Mouse (Mus musculus) forebrain, embryonic 12.5 days (tissue): Measurements from ENCODE around the gene Igf2r. TPM values are rescaled to one million over a fixed set of nuclear protein-coding genes. Genes with fewer than 3 reads are reported as not detected.

Experiments
- polyA plus RNA-seq: library from polyadenylated mRNA; unstranded; fragments of >200 nt; fragmentation: Nextera tagmentation; extraction: Ambion mirVana; gene quantifications from 2 replicates; pipeline ENCODE4 v1.2.1, GENCODE M21; 2016

The Igf2r gene
- polyA plus RNA-seq, 1 experiment from 2014 or later = 22.7 TPM

Other genes starting within 250 kb of the Igf2r start
- not detected in 2 replicates for gene Slc22a2, start 185.5 kb downstream of the Igf2r start, polyA plus RNA-seq
- 0.10 TPM in 1 of 2 replicates, not detected in the other for gene Slc22a1, start 93.8 kb downstream of the Igf2r start, polyA plus RNA-seq
- 0.38 TPM in 1 of 2 replicates, not detected in the other for gene Mas1, start 98.5 kb upstream of the Igf2r start, polyA plus RNA-seq
- not detected in 2 replicates for gene Mrgprh, start 106.4 kb upstream of the Igf2r start, polyA plus RNA-seq
- gene Pnldc1, start 140.6 kb upstream of the Igf2r start, polyA plus RNA-seq = 1.3 and 2.5 TPM in 2 replicates
- 512 and 524 TPM in 2 replicates for gene Tcp1, start 146.0 kb upstream of the Igf2r start, polyA plus RNA-seq
- 166 and 177 TPM in 2 replicates for gene Mrpl18, start 146.7 kb upstream of the Igf2r start, polyA plus RNA-seq
- gene Acat3, start 170.9 kb upstream of the Igf2r start, polyA plus RNA-seq = 1.5 and 1.6 TPM in 2 replicates
- 370 and 386 TPM in 2 replicates for gene Acat2, start 191.1 kb upstream of the Igf2r start, polyA plus RNA-seq
- 87.7 and 111 TPM in 2 replicates for gene Wtap, start 224.5 kb upstream of the Igf2r start, polyA plus RNA-seq
- gene Sod2, start 237.2 kb upstream of the Igf2r start, polyA plus RNA-seq = 105 and 109 TPM in 2 replicates